Mouse (Mus musculus) myocyte (in vitro differentiated cells): ENCODE results near the gene Fjx1.

Source experiments
- CEBPB ChIP-seq: IDR thresholded peaks from 2 replicates; pipeline ENCODE4 v1.6.1; 2011; ENCODE audit warnings: mild to moderate bottlenecking, moderate library complexity; ENCODE audit not compliant: poor library complexity, insufficient read depth, severe bottlenecking
- E2F4 ChIP-seq: IDR thresholded peaks from one replicate; pipeline ENCODE4 v1.6.1; 2011; ENCODE audit warnings: mild to moderate bottlenecking, control low read depth, moderate library complexity; ENCODE audit not compliant: insufficient read depth
- MAX ChIP-seq: IDR thresholded peaks from one replicate; pipeline ENCODE4 v1.6.1; 2011; ENCODE audit warnings: low read depth, mild to moderate bottlenecking, control low read depth
- MYOD1 ChIP-seq, 3 experiments: IDR thresholded peaks; one replicate each; pipeline ENCODE4 v1.6.1; 2011; ENCODE audit warnings: control low read depth in 2 of 3, low read depth in 2 of 3, mild to moderate bottlenecking in 2 of 3, moderate library complexity in 1 of 3; ENCODE audit not compliant: insufficient read length in 2 of 3, control insufficient read depth in 1 of 3
- MYOG ChIP-seq, 3 experiments: IDR thresholded peaks; one replicate each; pipeline ENCODE4 v1.6.1; 2011; ENCODE audit warnings: control low read depth in 2 of 3, low read depth in 2 of 3, mild to moderate bottlenecking in 2 of 3; ENCODE audit not compliant: insufficient read length in 2 of 3, control insufficient read depth in 1 of 3, insufficient read depth in 1 of 3
- POLR2A ChIP-seq: IDR thresholded peaks from one replicate; pipeline ENCODE4 v1.6.1; 2011; ENCODE audit warnings: low read depth, mild to moderate bottlenecking, control low read depth, moderate library complexity; ENCODE audit not compliant: insufficient read length
- POLR2AphosphoS2 ChIP-seq: IDR thresholded peaks from one replicate; pipeline ENCODE4 v1.6.1; 2011; ENCODE audit warnings: low read depth, control low read depth; ENCODE audit not compliant: insufficient read length
- REST ChIP-seq: IDR thresholded peaks from one replicate; pipeline ENCODE4 v1.6.1; 2011; ENCODE audit warnings: mild to moderate bottlenecking, control low read depth, moderate library complexity; ENCODE audit not compliant: insufficient read depth, insufficient read length
- SRF ChIP-seq: IDR thresholded peaks from one replicate; pipeline ENCODE4 v1.6.1; 2011; ENCODE audit warnings: low read depth; ENCODE audit not compliant: control insufficient read depth, insufficient read length
- TCF12 ChIP-seq: IDR thresholded peaks from one replicate; pipeline ENCODE4 v1.6.1; 2011; ENCODE audit warnings: mild to moderate bottlenecking, control low read depth; ENCODE audit not compliant: poor library complexity, insufficient read depth, severe bottlenecking
- TCF3 ChIP-seq: IDR thresholded peaks from one replicate; pipeline ENCODE4 v1.6.1; 2011; ENCODE audit warnings: low read depth, control low read depth; ENCODE audit not compliant: insufficient read length
- USF1 ChIP-seq: IDR thresholded peaks from one replicate; pipeline ENCODE4 v1.6.1; 2011; ENCODE audit warnings: low read depth, mild to moderate bottlenecking, control low read depth, moderate library complexity

GRCm38 (mm10) chr2:102476101-102476500 is 23.8 kb upstream of the Fjx1 start:
- no peak for TF ChIP-seq USF1
- TF ChIP-seq CEBPB, result no peak
- TF ChIP-seq MAX, result no peak
- no peak for TF ChIP-seq POLR2A
- no peak for TF ChIP-seq TCF3
- no peak for TF ChIP-seq MYOG (IDR thresholded peaks at IDR 0.05; ENCODE audit: control insufficient read depth in 1 of 3, insufficient read depth in 1 of 3, insufficient read length in 2 of 3, low read depth in 2 of 3)
- TF ChIP-seq TCF12, result no peak
- TF ChIP-seq MYOD1 (IDR thresholded peaks at IDR 0.05; ENCODE audit: control insufficient read depth in 1 of 3, insufficient read length in 2 of 3, low read depth in 2 of 3), result no peak
- TF ChIP-seq POLR2AphosphoS2, result no peak
- no peak for TF ChIP-seq E2F4
- no peak for TF ChIP-seq SRF
- TF ChIP-seq REST, result no peak
